Mouse (Mus musculus): ENCODE measurements around the gene Tnfrsf12a.

DNA sequence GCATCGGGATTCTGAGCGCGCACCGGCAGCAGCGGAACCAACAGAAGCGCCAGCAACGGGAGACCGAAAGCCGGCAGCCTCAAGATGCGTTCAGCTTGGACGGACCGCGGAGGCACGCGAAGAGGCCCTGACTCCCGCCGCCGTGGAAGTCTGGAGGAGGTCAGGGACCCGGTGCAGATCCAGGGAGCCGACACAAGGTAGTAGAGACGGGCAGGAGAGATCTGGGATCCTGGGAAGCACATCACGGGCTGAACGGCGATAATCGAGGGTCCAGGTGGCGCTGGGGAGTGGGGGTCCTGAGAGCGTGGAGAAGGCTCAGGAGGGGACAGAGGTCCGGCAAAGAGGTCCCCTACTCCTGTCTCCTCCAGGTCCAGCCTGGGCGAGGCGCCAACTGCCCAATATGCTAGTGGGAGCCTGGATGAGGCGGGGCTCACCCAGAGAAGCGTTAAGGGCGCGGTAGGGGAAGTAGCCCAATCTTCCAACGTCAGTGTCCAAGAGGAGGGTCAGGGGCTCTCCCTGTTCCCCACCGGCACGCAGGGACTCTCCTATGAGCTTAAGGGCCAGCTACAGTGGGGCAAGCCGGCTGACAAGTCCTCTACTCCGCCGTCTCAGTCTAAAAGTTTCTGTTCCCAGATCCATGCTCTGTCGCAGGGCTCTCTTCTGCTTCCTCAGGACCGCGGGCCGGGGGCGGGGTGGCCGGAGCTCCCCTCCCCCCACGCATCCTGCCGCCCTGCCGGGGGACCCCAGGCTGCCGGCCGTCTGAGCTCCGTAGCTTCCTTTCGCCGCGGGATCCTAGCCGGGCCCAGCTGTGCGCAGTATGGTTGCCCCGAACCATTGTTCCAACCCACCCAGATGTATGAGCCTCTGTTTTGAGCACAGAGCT, 32.4 kb downstream of the Tnfrsf12a start, which contains the start of gene Mmp25:
- TF ChIP-seq HCFC1 (IDR thresholded peaks at IDR 0.05; ENCODE audit: borderline replicate concordance, insufficient read depth, low read length) (no peak), CHD2 (IDR thresholded peaks at IDR 0.05; ENCODE audit: low read depth, low read length) (no peak), MAFK (IDR thresholded peaks at IDR 0.05; ENCODE audit: insufficient read depth, low read depth, low read length) (no peak), ZNF384 (IDR thresholded peaks at IDR 0.05; ENCODE audit: low read depth, low read length) (no peak), ZC3H11A (IDR thresholded peaks at IDR 0.05; ENCODE audit: borderline replicate concordance, low read depth, low read length) (no peak)

All from ES-E14 (cell line).